Mouse (Mus musculus) frontal cortex, postnatal 36 days (tissue): ENCODE measurements around the gene Foxp3.

Experiments used
- DNase-seq, 2 experiments: peaks; one replicate each; pipeline ENCODE4 v3.0.0; 2022; ENCODE audit warnings: low spot score in 2 of 2

Foxp3 gene

DNA sequence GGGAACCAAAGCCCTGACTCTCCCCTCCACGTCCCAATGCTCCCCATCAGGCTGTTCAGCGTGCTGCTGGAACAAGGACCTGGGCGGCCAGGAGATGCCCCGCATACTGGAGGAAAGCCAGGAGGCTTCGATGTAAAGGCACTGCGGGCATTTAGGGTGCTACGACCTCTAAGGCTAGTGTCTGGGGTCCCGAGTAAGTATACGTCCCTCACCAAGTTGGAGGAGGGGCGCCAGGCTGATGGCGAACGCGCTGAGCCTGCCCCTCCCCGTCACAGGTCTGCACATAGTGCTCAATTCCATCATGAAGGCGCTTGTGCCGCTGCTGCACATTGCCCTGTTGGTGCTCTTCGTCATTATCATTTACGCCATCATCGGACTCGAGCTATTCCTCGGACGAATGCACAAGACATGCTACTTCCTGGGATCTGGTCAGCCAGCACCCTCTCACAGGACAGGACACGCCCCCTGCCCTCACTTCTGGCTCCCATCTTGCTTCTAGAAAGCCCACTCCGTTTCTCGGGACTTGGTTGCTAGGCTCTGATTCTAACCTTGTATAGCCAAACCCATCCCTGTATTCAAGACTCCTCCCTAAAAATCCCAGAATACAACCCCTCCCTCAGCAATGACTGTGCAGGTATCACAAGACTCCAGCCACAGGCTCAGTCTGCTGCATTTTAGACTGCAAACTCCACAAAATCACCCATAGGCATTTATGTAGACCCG, 37.3 kb downstream of the Foxp3 start:
- peak in 1 of 2 experiments; percentile 30 for DNase-seq

DNA sequence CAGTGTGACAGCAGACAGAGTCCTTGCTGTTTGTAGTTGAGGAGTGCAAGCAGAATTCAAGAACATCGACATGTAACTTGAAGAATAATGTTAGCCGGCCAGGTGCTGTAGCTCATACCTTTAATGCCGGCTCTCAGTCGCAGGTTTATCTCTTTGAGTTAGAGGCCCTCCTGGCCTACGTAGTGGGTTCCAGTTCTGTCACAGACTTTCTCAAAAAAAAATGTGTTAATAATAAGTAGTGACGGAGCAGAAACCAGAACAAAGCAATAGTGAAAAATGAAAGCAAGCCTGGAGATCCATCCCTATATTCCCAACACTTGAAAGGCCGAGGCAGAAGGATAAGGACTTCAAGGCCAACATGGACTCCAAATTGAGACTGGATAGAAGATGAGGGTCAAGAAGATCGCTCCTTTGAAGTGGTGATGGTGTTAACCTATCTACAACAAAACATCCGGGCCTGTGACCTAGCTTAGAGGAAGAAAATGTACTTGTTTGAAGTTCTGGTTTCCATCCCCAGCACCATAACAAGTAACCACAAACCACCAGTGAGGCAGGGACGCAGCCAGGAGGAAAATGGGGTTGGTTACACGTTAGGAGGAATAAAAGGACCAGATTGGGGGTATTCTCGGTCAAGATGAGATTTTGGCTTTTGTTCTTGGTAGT, 44.6 kb downstream of the Foxp3 start:
- DNase-seq = no peak

DNA sequence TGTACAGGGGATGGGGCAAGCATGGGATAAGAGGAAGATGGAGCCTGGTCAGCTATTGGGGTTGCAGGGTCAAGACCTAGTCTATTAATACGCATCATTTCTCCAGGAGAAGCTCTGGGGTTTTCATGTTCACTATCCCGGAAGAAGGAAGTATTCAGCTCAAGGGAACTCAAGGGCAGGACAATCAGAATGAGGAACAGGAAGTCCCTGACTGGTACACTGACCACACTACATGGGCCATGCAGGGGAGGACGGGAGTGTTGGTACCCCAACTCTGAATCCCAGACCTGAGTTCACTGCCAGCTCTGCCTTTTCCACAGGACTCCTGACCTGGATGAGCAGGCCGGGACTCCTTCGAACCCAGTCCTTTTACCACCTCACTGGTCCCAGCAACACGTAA, 59.1 kb downstream of the Foxp3 start:
- no peak for DNase-seq

DNA sequence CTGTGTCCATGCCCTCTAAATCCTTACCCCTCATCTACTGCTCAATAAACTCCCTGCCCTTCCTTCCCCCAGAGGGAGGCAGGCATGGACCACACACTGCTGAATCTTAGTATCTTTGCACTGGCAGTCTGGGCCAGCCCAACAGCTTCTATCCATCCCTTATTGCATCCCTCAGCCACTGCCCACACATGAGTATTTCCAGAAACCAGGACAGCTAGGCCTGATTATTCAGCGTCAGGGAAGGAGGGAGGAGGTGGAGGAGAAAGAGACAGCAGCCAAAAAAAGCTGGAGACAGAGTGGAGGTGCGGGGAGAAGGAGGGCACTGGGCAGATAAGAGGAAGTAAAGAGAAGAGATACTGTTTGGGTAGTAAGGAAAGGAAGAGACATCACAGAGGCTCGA, 61.7 kb downstream of the Foxp3 start:
- peak; percentile 52 to 69 for DNase-seq

DNA sequence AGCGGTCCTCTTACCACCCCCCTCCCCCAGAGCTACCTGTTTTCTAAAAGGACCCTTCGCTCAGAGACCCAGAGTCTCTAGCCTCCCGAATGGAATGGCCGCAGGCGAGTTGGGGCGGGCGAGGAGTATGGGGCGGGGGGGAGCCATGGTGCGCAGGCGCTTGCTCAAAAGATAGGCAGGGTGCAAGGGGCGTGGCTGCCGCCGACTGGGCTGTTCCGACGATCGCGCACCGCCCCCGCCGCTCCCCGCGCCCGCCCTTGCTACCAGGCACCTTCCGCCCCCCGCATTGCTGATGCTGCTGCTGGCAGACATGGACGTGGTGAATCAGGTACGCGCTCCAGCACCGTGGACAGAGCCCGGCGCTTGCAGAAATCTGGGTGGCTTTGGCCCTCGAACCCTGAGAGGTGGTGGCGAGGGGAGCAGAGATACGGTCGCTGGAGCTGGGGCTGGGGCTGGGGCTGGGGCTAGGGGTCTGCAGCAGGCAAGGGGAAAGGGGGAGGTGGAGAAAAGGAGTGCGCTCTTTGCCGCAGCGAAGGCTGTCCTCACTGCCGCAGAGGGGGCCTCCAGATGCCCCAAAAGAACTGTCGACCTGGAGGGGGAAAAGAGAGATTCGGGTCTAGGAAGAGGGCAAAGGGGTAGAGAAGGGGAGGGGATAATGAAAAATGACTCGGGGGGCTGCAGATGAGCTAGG, 65.1 kb downstream of the Foxp3 start, which contains the start of gene Syp:
Syp (plus strand) TSS at position 71 of the 691 bp plus-strand sequence.
- peak; percentile 82 to 91 for DNase-seq

DNA sequence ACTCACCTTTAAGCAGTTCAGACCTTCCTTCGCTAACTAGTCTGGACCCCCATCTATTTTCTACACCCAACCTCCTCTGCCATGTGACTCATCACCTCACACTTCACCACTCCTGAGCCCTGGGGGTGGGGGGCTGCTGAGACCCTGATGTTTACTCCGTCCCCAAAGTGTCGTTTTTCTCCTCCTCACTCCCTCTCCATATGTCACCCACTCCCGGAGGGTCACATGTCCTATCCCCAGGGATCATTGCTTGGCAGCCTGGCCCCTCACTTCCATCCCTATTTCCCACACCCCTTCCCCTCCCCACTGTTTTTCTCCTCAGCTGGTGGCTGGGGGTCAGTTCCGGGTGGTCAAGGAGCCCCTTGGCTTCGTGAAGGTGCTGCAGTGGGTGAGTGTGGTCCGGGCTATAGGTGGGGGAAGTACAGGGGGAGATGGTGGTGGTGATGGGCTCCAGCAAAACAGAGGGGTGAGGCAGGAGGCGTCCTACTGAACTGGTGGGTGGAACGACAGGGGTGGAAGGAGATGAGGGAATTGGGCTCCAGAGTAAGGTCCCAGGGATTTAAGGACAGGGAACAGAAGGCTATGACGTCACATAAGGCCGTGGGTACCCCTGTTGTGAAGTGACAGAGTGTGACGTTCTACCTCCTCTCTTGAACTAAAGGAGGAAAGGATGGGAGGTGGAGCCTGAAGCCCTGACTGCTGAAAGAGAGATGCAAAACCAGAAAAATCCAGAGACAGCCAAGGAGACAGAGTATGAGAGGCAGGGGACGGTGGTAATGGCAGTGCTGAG, 66.3 kb downstream of the Foxp3 start:
- no peak for DNase-seq

DNA sequence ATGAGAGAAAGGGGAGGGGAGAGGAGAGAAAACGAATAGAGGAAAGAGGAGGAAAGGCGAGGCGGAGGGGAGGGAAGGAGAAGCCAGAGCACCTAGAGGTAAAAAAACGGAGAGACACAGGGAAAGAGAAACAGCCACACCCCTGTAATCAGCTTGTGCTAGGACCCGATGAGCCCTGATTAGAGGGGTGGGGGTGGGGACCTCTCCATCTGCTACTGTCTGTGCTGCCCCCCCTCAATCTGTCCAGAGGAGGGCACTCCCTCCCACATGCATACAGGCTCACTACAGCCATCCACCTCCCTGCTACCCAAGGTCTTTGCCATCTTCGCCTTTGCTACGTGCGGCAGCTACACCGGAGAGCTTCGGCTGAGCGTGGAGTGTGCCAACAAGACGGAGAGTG, 67.3 kb downstream of the Foxp3 start:
- no peak for DNase-seq
